Mouse (Mus musculus): ENCODE data around the gene Cfap74. TPM values are rescaled to one million over a fixed set of nuclear protein-coding genes. Genes with fewer than 3 reads are reported as not detected.

The Cfap74 gene
- polyA plus RNA-seq, 1 experiment from 2014 or later = 4.5 TPM

DNA sequence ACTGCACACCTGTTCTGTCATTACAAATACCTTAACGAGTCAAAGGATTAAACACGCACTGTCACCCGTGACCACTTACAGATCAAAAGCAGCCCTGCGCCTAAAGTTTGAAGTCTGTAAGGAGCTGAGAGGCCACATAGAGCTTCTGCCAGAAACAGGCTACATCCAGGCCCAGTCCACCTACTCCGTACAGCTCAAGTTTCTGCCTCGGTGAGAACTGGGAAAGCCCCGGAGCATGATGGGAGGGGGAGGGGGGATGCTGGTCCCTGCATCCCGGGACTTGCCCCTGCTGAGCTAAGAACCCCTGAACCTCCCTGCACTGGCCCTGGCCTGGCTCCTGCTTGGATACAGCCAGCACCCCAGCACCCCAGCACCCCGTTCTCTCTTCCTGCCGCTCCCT lies 42.6 kb downstream of the Cfap74 start:
- no peak overlapping the region for H3K4me3 ChIP-seq (ENCODE audit: low read depth, low read length)
- DNase-seq (ENCODE audit: low spot score) (peak; percentile 6), ATAC-seq (no peak)
- no peak overlapping the region for H3K9ac ChIP-seq (ENCODE audit: low read length)
- H3K4me1 ChIP-seq (ENCODE audit: control insufficient read depth, insufficient read depth, low read length) = no peaks in the 10 kb centered on the region
- H3K4me2 ChIP-seq (ENCODE audit: low read length) = no peak overlapping the region
- H3K27me3 ChIP-seq (replicated peaks; ENCODE audit: control insufficient read depth, insufficient read depth, low read length) = no peaks in the 10 kb centered on the region
- WGBS = 31% methylated on average over 10 of the region's 10 CpGs
- no peak overlapping the region for H3K27ac ChIP-seq (ENCODE audit: low read depth, low read length)
- H3K9me3 ChIP-seq (replicated peaks; ENCODE audit: control insufficient read depth, low read length) = no peaks in the 10 kb centered on the region
- no peaks in the 10 kb centered on the region for H3K36me3 ChIP-seq (ENCODE audit: control insufficient read depth, insufficient read depth, low read length)

- 85% methylated on average over 5 of the region's 5 CpGs for WGBS
- no peaks in the 10 kb centered on the region for H3K27me3 ChIP-seq (replicated peaks; ENCODE audit: control insufficient read depth, insufficient read depth, low read length)
- H3K27ac ChIP-seq (ENCODE audit: low read depth, low read length) = no peak overlapping the region
- no peak overlapping the region for H3K4me2 ChIP-seq (ENCODE audit: low read length)
- no peak overlapping the region for H3K9ac ChIP-seq (ENCODE audit: low read length)
- no peak overlapping the region for H3K4me3 ChIP-seq (ENCODE audit: low read depth, low read length)
- ATAC-seq = no peak
- no peaks in the 10 kb centered on the region for H3K4me1 ChIP-seq (ENCODE audit: control insufficient read depth, insufficient read depth, low read length)
- DNase-seq (ENCODE audit: low spot score) = no peak
- no peaks in the 10 kb centered on the region for H3K36me3 ChIP-seq (ENCODE audit: control insufficient read depth, insufficient read depth, low read length)
- H3K9me3 ChIP-seq (replicated peaks; ENCODE audit: control insufficient read depth, low read length) = no peaks in the 10 kb centered on the region
These were observed 49.6 kb downstream of the Cfap74 start for GRCm38 (mm10) chr4:155458575-155458974.

DNA sequence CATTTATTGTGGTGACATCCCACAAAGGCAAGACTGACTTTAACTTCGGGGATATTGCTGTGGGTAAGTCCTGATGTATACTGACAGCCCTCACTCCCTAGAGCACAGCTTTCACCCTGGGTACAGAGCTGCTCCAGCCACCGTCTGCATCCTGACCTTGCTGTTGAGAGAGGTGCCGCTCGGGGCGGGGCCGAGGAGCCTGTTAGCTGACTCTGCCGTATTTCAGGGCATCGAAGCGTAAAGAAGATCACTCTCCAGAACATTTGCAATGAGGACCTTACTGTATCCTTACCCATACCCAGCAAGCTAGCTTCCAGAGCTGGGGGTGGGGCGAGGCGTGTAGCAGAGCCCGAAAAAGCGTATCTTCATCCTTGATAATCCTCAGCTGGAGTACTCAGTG lies 54.1 kb downstream of the Cfap74 start:
- Histone ChIP-seq H3K36me3 (ENCODE audit: control insufficient read depth, insufficient read depth, low read length) (no peaks in the 10 kb centered on the region), H3K4me3 (ENCODE audit: low read depth, low read length) (no peak overlapping the region), H3K27me3 (replicated peaks; ENCODE audit: control insufficient read depth, insufficient read depth, low read length) (no peaks in the 10 kb centered on the region), H3K9ac (ENCODE audit: low read length) (no peak overlapping the region), H3K4me2 (ENCODE audit: low read length) (no peak overlapping the region), H3K27ac (ENCODE audit: low read depth, low read length) (no peak overlapping the region), H3K9me3 (replicated peaks; ENCODE audit: control insufficient read depth, low read length) (no peaks in the 10 kb centered on the region), H3K4me1 (ENCODE audit: control insufficient read depth, insufficient read depth, low read length) (no peaks in the 10 kb centered on the region)
- WGBS = 86% methylated on average over 13 of the region's 13 CpGs
- no peak for DNase-seq (ENCODE audit: low spot score)
- ATAC-seq = no peak

DNA sequence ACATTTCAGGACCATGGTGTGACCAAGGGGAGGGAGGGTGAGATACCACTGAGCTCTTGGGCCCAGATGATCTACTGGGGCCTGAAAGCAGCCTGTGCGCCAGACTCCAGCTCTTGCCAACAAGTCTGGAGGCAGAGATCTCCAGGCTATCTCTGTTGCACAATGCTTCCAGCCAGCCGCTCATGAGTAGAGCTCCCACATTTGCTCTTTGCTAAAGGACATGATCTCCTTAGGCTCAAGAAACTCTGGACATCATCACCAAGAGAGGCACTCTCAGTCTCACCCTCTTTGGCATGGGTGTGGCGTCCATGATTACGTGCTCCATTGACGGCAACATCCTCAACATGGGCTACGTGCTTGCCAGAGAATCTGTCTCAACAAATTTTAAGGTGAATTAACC lies 54.6 kb downstream of the Cfap74 start:
- H3K9me3 ChIP-seq (replicated peaks; ENCODE audit: control insufficient read depth, low read length) = no peaks in the 10 kb centered on the region
- DNase-seq (ENCODE audit: low spot score) = no peak
- no peak for ATAC-seq
- no peaks in the 10 kb centered on the region for H3K4me1 ChIP-seq (ENCODE audit: control insufficient read depth, insufficient read depth, low read length)
- no peaks in the 10 kb centered on the region for H3K36me3 ChIP-seq (ENCODE audit: control insufficient read depth, insufficient read depth, low read length)
- 77% methylated on average over 6 of the region's 6 CpGs for WGBS
- H3K27ac ChIP-seq (ENCODE audit: low read depth, low read length) = no peak overlapping the region
- H3K27me3 ChIP-seq (replicated peaks; ENCODE audit: control insufficient read depth, insufficient read depth, low read length) = no peaks in the 10 kb centered on the region
- no peak overlapping the region for H3K4me2 ChIP-seq (ENCODE audit: low read length)
- no peak overlapping the region for H3K4me3 ChIP-seq (ENCODE audit: low read depth, low read length)
- H3K9ac ChIP-seq (ENCODE audit: low read length) = no peak overlapping the region

DNA sequence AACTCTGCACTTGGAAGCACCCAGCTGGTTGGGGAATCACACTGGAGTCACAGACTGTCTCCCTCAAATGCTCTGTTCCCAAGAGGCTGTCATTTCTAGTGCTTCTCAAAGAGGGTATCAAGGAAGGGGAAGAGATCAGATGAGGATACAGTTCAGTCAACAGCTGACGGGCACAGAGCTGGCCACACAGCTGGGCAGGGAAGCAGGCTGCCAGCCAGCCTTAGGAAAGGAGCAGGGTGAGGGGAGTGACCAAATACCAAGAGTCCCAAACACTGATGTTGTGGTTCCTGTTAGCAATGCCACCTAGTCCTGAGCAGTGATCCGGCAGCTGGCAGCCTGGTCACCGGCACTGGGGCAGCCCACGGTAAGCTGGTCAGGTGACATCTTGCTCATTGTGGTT lies 55.1 kb downstream of the Cfap74 start:
- DNase-seq (ENCODE audit: low spot score) (no peak), ATAC-seq (no peak)
- no peaks in the 10 kb centered on the region for H3K9me3 ChIP-seq (replicated peaks; ENCODE audit: control insufficient read depth, low read length)
- WGBS = 83% methylated on average over 4 of the region's 4 CpGs
- no peak overlapping the region for H3K4me3 ChIP-seq (ENCODE audit: low read depth, low read length)
- no peak overlapping the region for H3K27ac ChIP-seq (ENCODE audit: low read depth, low read length)
- H3K4me2 ChIP-seq (ENCODE audit: low read length) = no peak overlapping the region
- H3K4me1 ChIP-seq (ENCODE audit: control insufficient read depth, insufficient read depth, low read length) = no peaks in the 10 kb centered on the region; the same call in 1 of the 2 replicates
- H3K9ac ChIP-seq (ENCODE audit: low read length) = no peak overlapping the region
- H3K36me3 ChIP-seq (ENCODE audit: control insufficient read depth, insufficient read depth, low read length) = no peaks in the 10 kb centered on the region
- H3K27me3 ChIP-seq (replicated peaks; ENCODE audit: control insufficient read depth, insufficient read depth, low read length) = no peaks in the 10 kb centered on the region

- 85% methylated on average over 6 of the region's 6 CpGs for WGBS
- no peaks in the 10 kb centered on the region; the same call in 1 of the 2 replicates for H3K4me1 ChIP-seq (ENCODE audit: control insufficient read depth, insufficient read depth, low read length)
- H3K27ac ChIP-seq (ENCODE audit: low read depth, low read length) = no peak overlapping the region
- H3K9me3 ChIP-seq (replicated peaks; ENCODE audit: control insufficient read depth, low read length) = no peaks in the 10 kb centered on the region
- ATAC-seq (no peak), DNase-seq (ENCODE audit: low spot score) (no peak)
- H3K9ac ChIP-seq (ENCODE audit: low read length) = no peak overlapping the region
- H3K4me3 ChIP-seq (ENCODE audit: low read depth, low read length) = no peak overlapping the region
- H3K4me2 ChIP-seq (ENCODE audit: low read length) = no peak overlapping the region
- no peaks in the 10 kb centered on the region for H3K36me3 ChIP-seq (ENCODE audit: control insufficient read depth, insufficient read depth, low read length)
- H3K27me3 ChIP-seq (replicated peaks; ENCODE audit: control insufficient read depth, insufficient read depth, low read length) = no peaks in the 10 kb centered on the region
These were observed 56.6 kb downstream of the Cfap74 start for GRCm38 (mm10) chr4:155465607-155466006.

DNA sequence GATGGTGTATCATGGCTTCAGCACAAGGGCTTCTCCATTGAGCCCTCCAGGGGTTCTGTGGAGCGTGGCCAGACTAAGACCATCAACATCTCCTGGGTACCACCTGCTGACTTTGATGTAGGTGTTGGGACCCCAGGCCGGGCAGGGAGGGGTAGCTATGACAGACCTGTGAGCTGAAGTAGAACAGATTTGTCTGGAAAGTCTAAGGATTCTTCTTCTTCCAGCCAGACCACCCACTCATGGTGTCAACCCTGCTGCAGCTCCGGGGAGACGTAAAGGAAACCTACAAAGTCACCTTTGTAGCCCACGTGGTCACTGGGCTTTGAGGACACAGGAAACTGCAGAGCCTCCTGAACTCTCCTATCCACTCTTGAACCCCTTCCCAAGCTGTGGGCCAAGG lies 57.1 kb downstream of the Cfap74 start:
- Histone ChIP-seq H3K4me3 (ENCODE audit: low read depth, low read length) (no peak overlapping the region), H3K4me1 (ENCODE audit: control insufficient read depth, insufficient read depth, low read length) (no peaks in the 10 kb centered on the region; the same call in 1 of the 2 replicates), H3K36me3 (ENCODE audit: control insufficient read depth, insufficient read depth, low read length) (no peaks in the 10 kb centered on the region), H3K27me3 (replicated peaks; ENCODE audit: control insufficient read depth, insufficient read depth, low read length) (no peaks in the 10 kb centered on the region), H3K9me3 (replicated peaks; ENCODE audit: control insufficient read depth, low read length) (no peaks in the 10 kb centered on the region), H3K27ac (ENCODE audit: low read depth, low read length) (no peak overlapping the region), H3K9ac (ENCODE audit: low read length) (no peak overlapping the region), H3K4me2 (ENCODE audit: low read length) (no peak overlapping the region)
- ATAC-seq = no peak
- no peak for DNase-seq (ENCODE audit: low spot score)
- WGBS = 87% methylated on average over 5 of the region's 5 CpGs

GRCm38 (mm10) chr4:155467237-155468010 lies 58.4 kb downstream of the Cfap74 start:
- Histone ChIP-seq H3K4me3 (ENCODE audit: low read depth, low read length) (no peak overlapping the region), H3K4me2 (ENCODE audit: low read length) (no peak overlapping the region), H3K36me3 (ENCODE audit: control insufficient read depth, insufficient read depth, low read length) (no peaks in the 10 kb centered on the region), H3K9ac (ENCODE audit: low read length) (no peak overlapping the region), H3K9me3 (replicated peaks; ENCODE audit: control insufficient read depth, low read length) (no peaks in the 10 kb centered on the region), H3K27me3 (replicated peaks; ENCODE audit: control insufficient read depth, insufficient read depth, low read length) (no peaks in the 10 kb centered on the region), H3K4me1 (ENCODE audit: control insufficient read depth, insufficient read depth, low read length) (no peaks in the 10 kb centered on the region; the same call in 1 of the 2 replicates), H3K27ac (ENCODE audit: low read depth, low read length) (no peak overlapping the region)
- no peak for DNase-seq (ENCODE audit: low spot score)
- 81% methylated on average over 13 of the region's 13 CpGs for WGBS
- ATAC-seq = no peak

GRCm38 (mm10) chr4:155468952-155469351 lies 60.0 kb downstream of the Cfap74 start, which contains the start of gene Tmem52:
Gene Tmem52 (plus strand): TSS chr4:155469114.
- no peaks in the 10 kb centered on the region for H3K27me3 ChIP-seq (replicated peaks; ENCODE audit: control insufficient read depth, insufficient read depth, low read length)
- 6% methylated on average over 21 of the region's 21 CpGs for WGBS
- no peak within 1 kb of the TSS for H3K4me3 ChIP-seq (ENCODE audit: low read depth, low read length)
- H3K4me1 ChIP-seq (ENCODE audit: control insufficient read depth, insufficient read depth, low read length) = peaks cover 7% of the 10 kb centered on the region
- peak; percentile 13 for DNase-seq (ENCODE audit: low spot score)
- H3K4me2 ChIP-seq (ENCODE audit: low read length) = peak within 1 kb of the TSS; percentile 24; the same call in 1 of the 2 replicates
- no peaks in the 10 kb centered on the region for H3K9me3 ChIP-seq (replicated peaks; ENCODE audit: control insufficient read depth, low read length)
- no peak within 1 kb of the TSS for H3K9ac ChIP-seq (ENCODE audit: low read length)
- ATAC-seq = no peak
- H3K36me3 ChIP-seq (ENCODE audit: control insufficient read depth, insufficient read depth, low read length) = no peaks in the 10 kb centered on the region
- no peak within 1 kb of the TSS for H3K27ac ChIP-seq (ENCODE audit: low read depth, low read length)
